Mouse (Mus musculus): ENCODE measurements around the gene Hspa1l.

DNA sequence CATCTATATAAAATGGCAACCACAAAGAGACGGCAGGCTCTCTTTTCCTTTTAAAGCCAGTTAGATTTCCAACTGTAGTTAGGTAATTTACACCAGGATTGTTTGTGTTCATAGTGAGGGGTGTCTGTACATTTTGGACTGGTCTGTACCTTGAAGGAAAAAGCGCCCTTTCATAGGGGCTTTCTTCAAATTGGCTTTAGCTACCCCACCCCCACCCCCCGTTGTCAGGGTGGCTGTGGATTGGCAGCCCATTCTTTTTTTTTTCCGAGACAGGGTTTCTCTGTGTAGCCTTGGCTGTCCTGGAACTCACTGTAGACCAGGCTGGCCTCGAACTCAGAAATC, 24.6 kb downstream of the Hspa1l start:
- TF ChIP-seq POLR2A (IDR thresholded peaks at IDR 0.05; ENCODE audit: borderline replicate concordance, low read depth, low read length) (no peak), CTCF (IDR thresholded peaks at IDR 0.05; ENCODE audit: low read depth, low read length) (no peak)

Measured in bone marrow macrophage, adult 2 months (primary cell).